Mouse (Mus musculus) ES-Bruce4 (cell line): ENCODE results near the gene Palb2. TPM values are rescaled to one million over a fixed set of nuclear protein-coding genes. Genes with fewer than 3 reads are reported as not detected.

ENCODE experiments used
- H3K27ac ChIP-seq: 2 replicates; pipeline ENCODE4 v1.5.1; 2012; ENCODE audit warnings: low read length, inconsistent platforms; ENCODE audit not compliant: insufficient read depth
- H3K27me3 ChIP-seq: 2 replicates; pipeline ENCODE4 v1.6.1; 2012; ENCODE audit warnings: mild to moderate bottlenecking, low read length, inconsistent platforms; ENCODE audit not compliant: control insufficient read depth, poor library complexity, insufficient read depth, severe bottlenecking
- H3K36me3 ChIP-seq: 2 replicates; pipeline ENCODE4 v1.6.1; 2012; ENCODE audit warnings: inconsistent platforms, mild to moderate bottlenecking, low read length, moderate library complexity; ENCODE audit not compliant: control insufficient read depth, poor library complexity, insufficient read depth, severe bottlenecking
- H3K4me1 ChIP-seq: one replicate; pipeline ENCODE4 v1.8.1; 2011; ENCODE audit warnings: low read length; ENCODE audit not compliant: control insufficient read depth, insufficient read depth
- H3K4me3 ChIP-seq: 2 replicates; pipeline ENCODE4 v1.5.1; 2011; ENCODE audit warnings: low read depth, mild to moderate bottlenecking, low read length
- H3K9ac ChIP-seq: 2 replicates; pipeline ENCODE4 v1.6.1; 2012; ENCODE audit warnings: low read depth, mild to moderate bottlenecking, inconsistent platforms; ENCODE audit not compliant: poor library complexity, severe bottlenecking
- H3K9me3 ChIP-seq: replicated peaks from 2 replicates; pipeline ENCODE4 v1.6.1; 2012; ENCODE audit warnings: mild to moderate bottlenecking, low read length, inconsistent platforms; ENCODE audit not compliant: control insufficient read depth, poor library complexity, insufficient read depth, severe bottlenecking
- CTCF ChIP-seq: IDR thresholded peaks from one replicate; pipeline ENCODE4 v1.8.1; 2011; ENCODE audit warnings: low read depth, low read length
- EP300 ChIP-seq: IDR thresholded peaks from 2 replicates; pipeline ENCODE4 v1.6.1; 2011; ENCODE audit warnings: low read depth, low read length; ENCODE audit not compliant: insufficient read depth
- POLR2A ChIP-seq: IDR thresholded peaks from one replicate; pipeline ENCODE4 v1.8.1; 2011; ENCODE audit warnings: low read length; ENCODE audit not compliant: insufficient read depth
- polyA plus RNA-seq: library from polyadenylated mRNA; stranded (reverse); fragments of >200 nt; gene quantifications from 2 replicates; pipeline ENCODE4 v1.2.4, GENCODE M21; 2011; ENCODE audit warnings: low read depth; ENCODE audit not compliant: missing spikeins, insufficient read depth, insufficient read length

The Palb2 gene
- polyA plus RNA-seq, 1 experiment = 32.0 TPM

- Histone ChIP-seq H3K27me3 (no peaks in the 10 kb centered on the region), H3K36me3 (peaks cover 23% of the 10 kb centered on the region), H3K9ac (no peak overlapping the region)
Observed at GRCm38 (mm10) chr7:122137071-122137470, 4.3 kb upstream of the Palb2 start.

DNA sequence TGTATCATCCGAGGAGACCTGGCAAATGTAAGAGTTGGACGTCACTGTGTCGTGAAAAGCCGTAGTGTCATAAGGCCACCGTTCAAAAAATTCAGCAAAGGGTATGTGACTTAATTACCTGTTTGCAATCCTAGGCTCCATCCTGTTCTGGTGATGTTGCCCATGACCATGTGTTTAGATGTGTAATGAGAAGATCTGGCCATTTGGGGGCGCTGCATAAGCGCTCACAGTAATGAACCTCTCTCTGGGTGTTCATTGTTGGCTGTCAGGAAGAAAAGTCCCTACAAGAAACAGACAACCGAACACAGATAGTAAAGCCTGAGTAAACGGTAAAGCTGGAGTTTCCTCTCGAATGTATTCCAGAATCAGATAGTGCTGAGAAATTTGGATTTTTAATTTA is 2.3 kb upstream of the Palb2 start:
- peaks cover 19% of the 10 kb centered on the region for H3K36me3 ChIP-seq
- TF ChIP-seq CTCF = no peak
- no peak for TF ChIP-seq EP300
- no peak for TF ChIP-seq POLR2A
- no peak overlapping the region for H3K4me3 ChIP-seq
- H3K9ac ChIP-seq = no peak overlapping the region
- H3K27ac ChIP-seq = no peak overlapping the region
- no peaks in the 10 kb centered on the region for H3K9me3 ChIP-seq
- no peaks in the 10 kb centered on the region for H3K27me3 ChIP-seq
- no peaks in the 10 kb centered on the region for H3K4me1 ChIP-seq

More at GRCm38 (mm10) chr7:122137071-122137470, 4.3 kb upstream of the Palb2 start:
- H3K9me3 ChIP-seq = no peaks in the 10 kb centered on the region
- no peak overlapping the region for H3K27ac ChIP-seq
- H3K4me1 ChIP-seq = no peaks in the 10 kb centered on the region
- TF ChIP-seq CTCF (no peak), EP300 (no peak), POLR2A (no peak)
- H3K4me3 ChIP-seq = no peak overlapping the region

DNA sequence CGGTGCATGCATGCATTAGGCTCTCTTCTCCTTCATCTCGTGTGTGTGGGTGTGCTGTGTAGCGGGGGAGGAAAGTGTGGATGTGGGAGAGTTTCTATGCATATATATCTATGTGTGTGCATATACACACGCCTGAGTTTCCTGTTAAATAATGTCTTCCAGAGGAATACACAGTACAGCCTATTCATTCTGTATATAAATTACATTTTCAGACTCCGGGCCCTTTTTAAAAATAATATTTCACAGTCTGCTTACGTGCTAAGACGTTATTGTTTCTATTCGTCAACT is 497 bp upstream of the Palb2 start:
- Histone ChIP-seq H3K9me3 (no peaks in the 10 kb centered on the region), H3K4me3 (peak overlapping the region; percentile 99), H3K4me1 (no peaks in the 10 kb centered on the region), H3K9ac (peak overlapping the region; percentile 88), H3K27ac (no peak overlapping the region), H3K36me3 (peaks cover 22% of the 10 kb centered on the region), H3K27me3 (no peaks in the 10 kb centered on the region)
- TF ChIP-seq POLR2A (no peak), CTCF (no peak), EP300 (no peak)

GRCm38 (mm10) chr7:122131834-122132233 is 951 bp downstream of the Palb2 start:
- TF ChIP-seq POLR2A (no peak), EP300 (no peak), CTCF (no peak)
- H3K27me3 ChIP-seq = no peaks in the 10 kb centered on the region
- no peak overlapping the region; the same call in 1 of the 2 replicates for H3K9ac ChIP-seq
- H3K4me1 ChIP-seq = no peaks in the 10 kb centered on the region
- no peaks in the 10 kb centered on the region for H3K9me3 ChIP-seq
- H3K27ac ChIP-seq = no peak overlapping the region
- peaks cover 28% of the 10 kb centered on the region for H3K36me3 ChIP-seq
- H3K4me3 ChIP-seq = no peak overlapping the region

GRCm38 (mm10) chr7:122126946-122127345 is 5.8 kb downstream of the Palb2 start:
- Histone ChIP-seq H3K36me3 (peaks cover 45% of the 10 kb centered on the region), H3K27ac (no peak overlapping the region), H3K9me3 (no peaks in the 10 kb centered on the region), H3K9ac (no peak overlapping the region), H3K4me1 (no peaks in the 10 kb centered on the region), H3K27me3 (no peaks in the 10 kb centered on the region), H3K4me3 (no peak overlapping the region)
- TF ChIP-seq CTCF = no peak
- TF ChIP-seq EP300 = no peak
- TF ChIP-seq POLR2A = no peak

GRCm38 (mm10) chr7:122125636-122126035 is 7.1 kb downstream of the Palb2 start:
- no peak overlapping the region for H3K9ac ChIP-seq
- no peak overlapping the region for H3K4me3 ChIP-seq
- TF ChIP-seq POLR2A (no peak), CTCF (peak; percentile 43)
- H3K27me3 ChIP-seq = no peaks in the 10 kb centered on the region
- H3K36me3 ChIP-seq = peaks cover 54% of the 10 kb centered on the region
- no peak overlapping the region for H3K27ac ChIP-seq
- H3K9me3 ChIP-seq = no peaks in the 10 kb centered on the region
- H3K4me1 ChIP-seq = no peaks in the 10 kb centered on the region

DNA sequence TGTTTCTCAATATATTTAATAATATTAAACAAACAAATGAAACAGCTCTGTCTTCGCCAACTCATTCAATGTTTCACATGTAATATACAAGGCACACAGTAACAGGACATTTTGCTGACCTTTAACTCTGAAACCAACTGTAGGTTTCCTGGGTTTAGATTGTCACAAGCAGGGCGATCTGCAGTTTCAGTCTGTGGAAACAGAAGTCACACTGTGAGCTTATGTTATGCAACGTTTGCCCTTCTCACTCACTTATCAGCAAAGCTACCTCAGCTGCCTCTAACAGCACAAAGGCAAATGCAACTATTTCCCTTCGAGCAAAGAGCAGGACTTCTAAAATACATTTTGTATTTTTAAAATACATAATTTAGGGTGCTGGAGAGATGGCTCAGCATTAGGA is 9.3 kb downstream of the Palb2 start:
- no peak overlapping the region for H3K4me3 ChIP-seq
- no peak overlapping the region for H3K9ac ChIP-seq
- peaks cover 64% of the 10 kb centered on the region for H3K36me3 ChIP-seq
- H3K27me3 ChIP-seq = no peaks in the 10 kb centered on the region
- no peaks in the 10 kb centered on the region for H3K4me1 ChIP-seq
- H3K9me3 ChIP-seq = no peaks in the 10 kb centered on the region
- no peak for TF ChIP-seq EP300
- no peak for TF ChIP-seq CTCF
- no peak for TF ChIP-seq POLR2A
- H3K27ac ChIP-seq = no peak overlapping the region
